Mouse (Mus musculus): ENCODE results near the gene Cog8.

Cog8 gene

DNA sequence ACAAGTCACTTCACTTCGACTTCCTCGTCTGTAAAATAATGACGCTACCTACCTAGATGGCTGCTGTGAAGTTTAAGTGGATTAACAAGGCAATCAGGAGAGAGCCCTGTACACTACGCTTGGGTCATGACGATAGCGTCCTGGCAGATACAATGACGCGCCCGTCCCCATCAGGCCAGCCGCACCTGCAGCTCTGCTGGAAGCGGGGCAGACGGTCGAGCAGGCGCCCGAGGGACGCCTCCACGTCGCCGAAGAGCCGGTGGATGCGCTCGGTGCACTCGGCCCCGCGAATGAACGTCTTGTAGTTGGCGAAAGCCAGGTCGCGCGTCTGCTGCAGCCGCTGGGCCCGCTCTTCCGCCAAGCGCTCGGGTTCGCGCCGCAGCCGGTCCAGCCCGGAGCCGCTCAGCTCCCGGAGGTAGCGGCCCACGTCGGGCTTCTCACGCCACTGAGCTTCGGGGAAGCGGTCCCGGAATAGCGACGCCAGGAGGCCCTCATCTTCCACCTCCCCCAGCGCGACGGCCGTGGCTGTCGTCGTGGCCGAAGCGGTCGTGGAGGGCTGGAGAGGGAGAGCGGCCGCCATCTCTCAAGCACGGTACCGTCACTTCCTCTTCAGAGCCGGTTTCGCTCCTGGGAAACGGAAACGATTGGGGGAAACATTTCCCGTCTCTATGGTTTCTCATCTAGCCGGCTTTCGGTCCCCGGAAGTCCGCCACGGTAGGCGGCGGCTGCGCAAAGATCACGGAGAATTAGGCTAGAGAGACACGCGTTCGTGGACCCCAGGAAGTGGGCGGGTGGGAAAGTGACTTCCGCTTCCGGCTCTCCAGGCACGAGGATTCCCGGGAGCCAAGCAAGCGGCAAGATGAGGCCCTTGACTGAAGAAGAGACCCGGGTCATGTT, at the start of gene Cog8, which contains the start of gene Nip7:
Cog8 (minus strand) TSS at position 614 of the 897 bp plus-strand sequence.
Nip7 (plus strand) TSS at position 802 of the 897 bp plus-strand sequence.
- peak; percentile 86 to 97 for DNase-seq (ENCODE audit: low spot score in 2 of 2)

DNA sequence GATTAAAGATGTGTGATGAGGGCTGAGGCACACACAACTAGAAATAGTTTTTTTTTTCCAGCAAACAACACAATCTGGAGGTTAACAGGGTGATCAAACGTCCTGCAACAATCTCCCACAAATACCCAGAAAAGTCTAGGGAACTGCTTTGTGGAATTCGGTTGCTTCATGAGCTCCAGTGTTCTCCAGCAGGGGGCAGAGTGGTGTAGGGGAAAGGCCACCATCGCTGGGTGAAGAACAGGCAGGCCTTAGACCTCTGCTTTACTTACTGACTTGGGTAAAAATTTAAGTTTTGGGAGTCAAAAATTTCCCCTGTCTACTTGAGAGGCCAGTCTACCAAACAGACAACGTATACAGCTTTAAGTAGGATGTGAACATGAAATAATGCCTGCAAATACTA, 48.1 kb upstream of the Cog8 start:
- peak in 1 of 2 experiments; percentile 76 for DNase-seq (ENCODE audit: low spot score in 2 of 2)

DNA sequence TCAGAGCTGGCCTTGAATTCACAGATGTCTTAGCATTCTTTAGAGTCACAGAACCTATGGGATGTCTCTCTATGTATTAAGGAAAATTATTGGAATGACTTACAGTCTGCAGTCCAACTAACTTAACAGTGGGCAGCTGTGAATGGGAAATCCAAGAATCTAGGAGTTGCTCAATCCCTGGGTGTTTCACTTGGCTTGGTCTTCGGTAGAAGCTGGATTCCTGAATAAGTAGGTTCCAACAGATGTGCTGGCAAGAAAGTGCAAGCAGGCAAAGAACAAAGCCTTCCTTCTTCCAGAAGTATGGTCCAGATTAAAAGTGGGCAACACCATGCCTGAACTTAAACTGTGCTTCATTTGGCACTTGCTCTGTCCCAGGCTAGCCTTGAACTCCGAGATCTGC, 44.1 kb upstream of the Cog8 start:
- DNase-seq (ENCODE audit: low spot score in 2 of 2) = no peak

DNA sequence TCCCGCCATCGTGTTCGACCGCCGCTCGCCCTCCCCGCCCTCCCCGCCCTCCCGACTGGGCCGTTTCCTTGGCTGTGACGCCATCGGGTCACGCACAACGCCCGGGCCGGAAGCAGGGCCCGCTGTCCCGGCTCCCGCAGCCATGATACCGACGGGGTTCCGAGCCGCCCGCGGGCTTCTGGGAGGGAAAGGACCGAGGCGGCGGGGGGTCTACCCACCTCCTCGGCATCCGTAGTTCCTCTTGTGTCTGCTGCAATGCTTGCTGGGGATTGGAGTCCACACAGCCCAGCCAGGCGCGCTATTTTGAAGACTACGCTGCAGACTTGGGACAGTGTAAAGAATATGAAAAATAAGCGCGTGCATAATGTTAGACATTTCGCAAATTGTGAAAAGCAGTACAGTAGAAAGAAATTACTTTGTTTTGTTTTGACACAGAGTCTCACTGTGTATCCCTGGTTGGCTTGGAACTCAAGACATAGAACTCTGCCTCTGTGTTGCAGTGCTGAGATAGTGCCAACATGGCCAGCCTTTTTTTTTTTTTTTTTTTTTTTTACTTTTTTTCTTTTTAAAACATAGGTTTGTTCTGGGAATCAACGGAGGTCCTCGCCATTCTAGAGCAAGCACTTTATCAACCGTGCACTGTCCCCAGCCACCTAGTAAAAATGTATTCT, 40.0 kb upstream of the Cog8 start, which contains the start of gene Terf2:
Terf2 (minus strand) TSS at position 182 of the 671 bp plus-strand sequence.
- peak; percentile 79 to 92 for DNase-seq (ENCODE audit: low spot score in 2 of 2)

DNA sequence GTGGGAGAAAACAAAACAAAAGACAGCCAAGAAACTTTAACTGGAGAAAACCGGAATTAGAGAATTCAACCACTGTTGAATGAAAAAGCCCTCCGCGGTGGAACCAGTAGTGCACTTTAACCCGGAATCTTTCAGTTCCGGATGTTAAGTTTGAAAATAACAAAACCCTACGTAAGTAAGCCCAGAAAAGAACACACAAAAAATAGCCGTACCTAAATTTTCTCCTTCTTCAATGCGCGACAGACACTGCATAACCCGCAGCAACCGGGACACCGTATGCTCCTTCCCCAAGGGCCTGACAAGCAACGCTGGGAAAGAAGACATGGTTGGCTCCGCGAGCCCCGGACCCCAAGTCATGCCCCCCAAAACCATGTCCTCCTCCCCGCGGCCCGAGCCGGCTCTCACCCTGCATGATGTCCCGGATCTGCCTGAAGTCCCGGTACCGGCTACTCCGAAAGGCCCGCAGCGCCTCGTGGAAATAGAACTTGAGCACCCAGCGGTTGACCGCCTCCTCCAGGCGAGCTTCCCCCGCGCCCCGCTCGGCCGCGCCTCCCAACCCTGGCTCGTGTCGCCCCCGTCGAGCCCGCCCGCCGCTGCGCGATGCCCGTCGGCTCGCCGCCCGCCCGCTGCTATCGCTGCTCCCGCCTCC, 39.4 kb upstream of the Cog8 start:
- DNase-seq (ENCODE audit: low spot score in 2 of 2) = peak in 1 of 2 experiments; percentile 66

DNA sequence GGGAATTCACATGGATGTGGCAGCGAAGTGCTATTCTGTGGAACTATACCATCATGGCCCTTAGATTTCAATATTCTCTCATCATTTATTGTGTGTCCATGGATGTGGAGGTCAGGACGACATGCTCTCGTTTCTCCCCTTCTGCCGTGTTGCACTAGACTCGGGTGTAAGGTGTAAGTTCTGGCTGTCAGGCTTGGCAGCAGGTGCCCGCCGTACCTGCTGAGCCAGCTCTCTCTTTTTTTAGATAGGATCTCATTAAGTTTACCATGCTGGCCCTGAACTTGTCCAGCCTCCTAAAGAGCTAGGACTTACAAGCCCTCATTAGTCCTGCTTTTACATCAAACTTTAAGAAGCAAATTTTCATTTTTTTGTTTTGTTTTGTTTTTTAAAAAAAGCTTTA, 34.0 kb upstream of the Cog8 start:
- no peak for DNase-seq (ENCODE audit: low spot score in 2 of 2)

DNA sequence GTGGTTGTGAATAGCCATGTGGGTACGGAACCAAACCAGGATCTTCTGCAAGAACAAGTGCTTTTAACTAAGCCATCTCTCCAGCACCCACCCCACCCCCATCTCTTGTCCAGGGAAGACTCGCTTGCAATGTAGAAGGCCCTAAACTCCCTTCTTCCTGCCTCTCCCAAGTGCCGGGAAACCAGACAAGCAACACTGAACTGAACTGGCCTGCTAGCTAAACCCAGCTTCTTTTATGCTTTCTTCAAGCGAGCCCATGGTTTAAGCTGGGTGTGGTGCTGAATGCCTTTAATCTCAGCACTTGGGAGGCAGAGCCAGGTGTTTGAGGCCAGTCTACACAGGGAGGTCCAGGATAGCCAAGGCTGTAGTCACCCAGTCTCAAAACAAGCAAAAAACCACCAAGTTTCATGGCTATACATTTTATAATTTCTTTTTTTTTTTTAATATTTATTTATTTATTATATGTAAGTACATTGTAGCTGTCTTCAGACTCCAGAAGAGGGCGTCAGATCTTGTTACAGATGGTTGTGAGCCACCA, 32.1 kb upstream of the Cog8 start:
- DNase-seq (ENCODE audit: low spot score in 2 of 2) = no peak

DNA sequence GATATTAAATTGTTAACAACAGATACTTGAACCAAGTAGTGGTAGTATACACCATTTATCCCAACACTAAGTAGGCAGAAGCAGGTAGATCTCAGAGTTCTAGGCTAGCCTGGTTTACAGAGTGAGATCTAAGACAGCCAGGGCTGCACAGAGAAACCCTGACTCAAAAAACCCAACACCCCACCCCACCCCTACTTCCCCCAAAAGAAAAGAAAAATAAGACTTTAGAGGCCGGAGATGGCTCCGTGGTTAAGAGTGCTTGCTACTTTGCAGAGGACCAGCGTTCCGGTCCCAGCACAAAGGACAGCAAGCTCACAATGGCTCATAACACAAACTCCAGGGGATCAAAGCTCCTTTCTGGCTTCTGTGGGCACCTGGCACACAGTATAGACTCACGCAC, 29.5 kb upstream of the Cog8 start:
- no peak for DNase-seq (ENCODE audit: low spot score in 2 of 2)

DNA sequence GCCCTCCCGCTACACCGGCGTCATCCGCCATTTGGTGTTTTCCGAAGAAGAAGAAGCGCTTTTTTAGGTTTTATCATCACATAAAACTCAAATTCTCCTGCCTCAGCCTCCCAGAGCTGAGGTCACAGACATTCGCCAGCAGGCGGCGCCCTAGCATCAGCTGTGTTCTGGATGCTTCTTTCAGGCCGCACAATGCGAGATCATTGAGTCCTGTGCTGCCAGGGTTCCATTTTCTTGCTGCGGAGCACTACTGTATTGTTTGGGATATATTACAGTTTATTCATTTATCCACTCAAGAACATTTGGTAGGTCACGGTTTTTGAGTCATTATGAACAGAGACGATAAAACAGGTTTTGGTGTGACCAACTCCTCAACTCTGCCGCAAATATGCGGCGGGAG, 28.9 kb upstream of the Cog8 start:
- DNase-seq (ENCODE audit: low spot score in 2 of 2) = no peak

DNA sequence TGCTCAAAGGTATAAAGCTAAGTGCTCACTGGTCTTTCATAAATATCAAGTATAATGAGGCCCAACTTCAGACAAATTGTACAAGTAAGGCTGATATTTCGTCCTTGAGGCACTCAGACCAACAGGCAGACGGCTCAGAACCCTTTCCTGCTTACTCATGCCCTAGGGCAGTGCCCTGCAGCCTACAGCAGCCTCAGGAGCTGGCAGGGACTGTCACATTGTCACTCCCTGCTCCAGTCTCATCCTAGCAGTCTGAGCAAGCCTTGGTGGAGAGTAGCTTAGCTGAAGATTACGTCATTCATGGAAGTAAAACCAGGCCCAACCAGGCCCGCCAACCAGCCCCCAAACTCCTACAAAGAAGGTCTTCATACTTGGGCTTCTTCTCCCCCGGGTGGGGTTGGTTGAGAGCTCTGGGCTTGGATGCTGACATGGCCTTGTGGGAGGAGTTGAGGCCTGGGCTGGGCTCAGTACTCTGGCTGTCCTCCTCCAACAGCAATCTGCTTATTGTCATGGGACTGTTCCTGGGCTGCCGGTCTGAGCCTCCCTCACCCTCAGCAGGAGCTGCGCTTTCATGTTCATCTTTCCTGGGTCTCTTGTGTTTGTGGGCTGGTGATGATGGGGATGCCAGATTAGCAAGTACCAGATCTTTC, 19.9 kb upstream of the Cog8 start:
- no peak for DNase-seq (ENCODE audit: low spot score in 2 of 2)

DNA sequence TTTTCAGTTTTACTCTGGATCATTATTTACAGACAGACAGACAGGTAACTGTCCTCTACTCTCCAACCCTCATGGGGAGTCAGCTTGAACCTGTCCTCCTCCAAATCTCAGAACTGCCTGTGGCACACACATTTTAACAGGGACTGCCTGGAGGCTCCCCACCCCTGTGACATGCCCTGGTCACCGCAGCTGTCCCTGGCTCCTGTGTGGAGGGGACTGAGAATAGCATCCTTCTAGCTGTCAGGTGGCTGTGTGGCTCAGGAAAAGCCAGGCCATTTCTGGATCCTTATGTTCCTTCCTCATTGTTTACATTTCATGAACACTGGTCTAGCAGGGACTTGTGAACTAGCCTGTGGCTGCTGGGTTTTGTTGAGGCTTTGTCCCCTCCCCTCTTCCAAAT, 17.6 kb upstream of the Cog8 start:
- no peak for DNase-seq (ENCODE audit: low spot score in 2 of 2)

DNA sequence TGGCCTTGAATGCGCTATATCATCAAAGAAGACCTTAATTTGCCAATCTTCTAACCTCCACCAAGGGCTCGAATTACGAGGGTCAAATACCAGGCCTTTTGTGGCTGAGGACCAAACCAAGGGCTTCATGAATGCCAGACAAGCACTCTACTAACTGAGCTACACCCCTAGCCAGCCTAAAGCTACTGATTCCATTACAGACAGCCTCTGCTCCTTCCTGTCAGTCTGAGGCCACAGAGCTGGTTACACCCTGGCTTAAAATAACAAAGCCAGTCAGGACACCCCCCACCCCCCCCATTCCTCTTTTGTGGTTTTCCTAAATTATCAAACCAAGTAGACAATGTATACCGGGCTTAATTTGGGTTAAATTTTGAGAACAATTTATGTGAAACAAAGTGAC, 17.2 kb upstream of the Cog8 start:
- DNase-seq (ENCODE audit: low spot score in 2 of 2) = no peak

DNA sequence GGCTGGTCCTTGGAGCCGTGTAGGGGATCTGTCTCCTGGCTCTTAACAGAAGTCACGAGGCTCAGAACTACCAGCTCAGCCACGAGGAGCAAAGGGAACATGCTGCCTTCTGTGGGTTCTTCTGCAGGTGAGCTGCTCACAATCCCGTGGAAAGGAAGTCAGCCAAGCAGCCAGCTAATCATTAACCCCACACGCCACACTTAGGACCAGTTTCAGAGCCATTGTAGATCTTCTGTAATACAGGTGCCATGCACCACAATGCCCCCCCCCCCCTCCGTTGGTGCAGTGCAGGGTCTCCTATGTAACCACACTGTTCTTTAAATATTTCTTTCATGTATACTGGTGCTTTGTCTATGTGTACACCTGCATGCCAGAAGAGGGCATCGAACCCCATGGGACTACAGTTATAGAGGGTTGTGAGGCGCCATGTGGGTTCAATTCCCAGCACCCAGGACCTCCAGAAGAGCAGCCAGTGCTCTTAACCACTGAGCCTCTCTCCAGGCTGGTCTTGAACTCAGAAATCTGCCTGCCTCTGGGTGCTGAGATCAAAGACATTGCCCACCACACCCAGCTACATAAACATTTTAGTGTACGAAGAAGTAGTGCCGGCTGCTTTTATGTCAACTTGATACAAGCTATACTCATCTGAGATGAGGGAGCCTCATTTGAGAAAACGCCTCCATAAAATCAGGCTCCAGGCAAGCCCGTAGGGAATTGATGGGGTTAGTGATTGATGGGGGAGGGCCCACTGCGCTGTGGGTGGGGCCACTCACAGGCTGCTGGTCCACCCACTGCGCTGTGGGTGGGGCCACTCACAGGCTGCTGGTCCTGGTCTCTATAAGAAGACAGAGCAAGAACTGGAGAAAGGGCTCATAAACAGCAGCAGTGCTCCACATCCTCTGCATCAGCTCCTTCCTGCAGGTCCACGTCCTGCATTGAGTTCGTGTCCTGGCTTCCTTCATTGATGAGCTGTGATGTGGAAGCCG, 9.3 kb upstream of the Cog8 start, which contains the start of gene Tmed6:
Tmed6 (minus strand) TSS at position 134 of the 986 bp plus-strand sequence.
- no peak for DNase-seq (ENCODE audit: low spot score in 2 of 2)

DNA sequence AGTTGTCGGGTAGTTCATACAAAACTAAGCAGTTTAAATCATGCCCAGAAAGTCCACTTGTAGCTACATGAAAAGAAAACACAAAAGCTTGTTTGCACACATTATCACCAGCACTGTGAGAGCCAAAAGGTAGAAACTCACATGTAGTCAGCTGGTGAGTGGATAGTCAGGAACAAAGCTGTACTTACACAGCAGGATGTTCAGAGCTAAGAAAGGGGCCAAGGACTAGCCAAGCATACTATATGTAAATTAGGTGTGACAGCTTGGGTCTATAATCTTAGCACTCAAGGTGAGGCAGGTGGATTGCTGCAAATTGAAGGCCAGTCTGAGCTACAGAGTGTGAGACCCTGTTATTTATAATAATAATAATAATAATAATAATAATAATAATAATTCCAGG, 6.1 kb upstream of the Cog8 start:
- DNase-seq (ENCODE audit: low spot score in 2 of 2) = no peak

DNA sequence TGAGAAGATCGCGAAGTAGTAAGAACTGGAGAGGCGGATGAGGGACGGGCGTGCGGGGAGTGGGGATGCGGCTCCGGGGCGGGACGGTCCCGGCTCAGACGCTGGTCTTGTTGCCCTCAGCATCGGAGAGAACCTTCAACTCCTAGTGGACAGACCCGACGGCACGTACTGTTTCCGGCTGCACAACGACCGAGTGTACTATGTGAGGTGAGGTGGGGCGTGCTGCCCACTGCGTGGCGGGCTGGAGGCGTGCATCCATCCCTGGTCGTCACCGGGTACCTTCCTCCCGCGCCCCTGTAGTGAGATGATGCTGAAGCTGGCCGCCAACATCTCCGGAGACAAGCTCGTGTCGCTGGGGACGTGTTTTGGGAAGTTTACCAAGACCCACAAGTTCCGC, 482 bp upstream of the Cog8 start:
- no peak for DNase-seq (ENCODE audit: low spot score in 2 of 2)

DNA sequence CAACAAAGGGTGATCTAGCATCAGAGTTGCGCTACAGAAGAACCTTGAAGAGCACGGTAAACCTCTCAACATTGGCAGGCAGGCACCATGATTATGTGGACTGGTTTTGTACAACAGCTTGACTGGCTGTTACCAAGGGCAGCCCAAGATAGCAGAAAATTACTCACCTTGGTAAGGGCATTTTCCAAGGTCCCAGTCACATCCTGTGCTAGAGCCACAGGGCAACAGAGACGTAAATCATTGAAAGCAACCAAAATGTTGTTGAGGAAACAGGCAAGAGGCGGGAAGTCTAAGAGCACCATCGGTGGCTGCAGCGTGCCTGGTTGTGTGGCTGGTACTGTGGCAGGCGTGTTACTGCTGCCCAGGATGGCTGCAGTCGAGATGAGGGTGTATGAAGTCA, 4.4 kb downstream of the Cog8 start:
- no peak for DNase-seq (ENCODE audit: low spot score in 2 of 2)

DNA sequence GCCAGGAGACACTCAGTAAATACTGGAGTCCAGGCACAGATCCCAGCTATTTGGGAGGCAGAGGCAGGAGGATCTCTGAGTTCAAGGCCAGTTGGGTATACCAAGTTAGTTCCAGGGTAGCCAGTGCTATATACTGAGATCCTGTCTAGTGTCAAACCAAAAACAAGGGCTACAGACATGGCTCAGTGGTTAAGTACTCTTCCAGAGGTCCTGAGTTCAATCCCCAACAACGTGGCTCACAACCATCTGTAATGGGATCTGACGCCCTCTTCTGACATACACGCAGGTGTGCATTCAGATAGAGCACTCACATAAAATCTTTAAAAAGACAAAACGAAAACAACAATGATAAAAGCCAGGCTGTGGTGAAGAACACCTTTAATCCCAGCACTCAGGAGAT, 7.0 kb downstream of the Cog8 start:
- DNase-seq (ENCODE audit: low spot score in 2 of 2) = no peak

DNA sequence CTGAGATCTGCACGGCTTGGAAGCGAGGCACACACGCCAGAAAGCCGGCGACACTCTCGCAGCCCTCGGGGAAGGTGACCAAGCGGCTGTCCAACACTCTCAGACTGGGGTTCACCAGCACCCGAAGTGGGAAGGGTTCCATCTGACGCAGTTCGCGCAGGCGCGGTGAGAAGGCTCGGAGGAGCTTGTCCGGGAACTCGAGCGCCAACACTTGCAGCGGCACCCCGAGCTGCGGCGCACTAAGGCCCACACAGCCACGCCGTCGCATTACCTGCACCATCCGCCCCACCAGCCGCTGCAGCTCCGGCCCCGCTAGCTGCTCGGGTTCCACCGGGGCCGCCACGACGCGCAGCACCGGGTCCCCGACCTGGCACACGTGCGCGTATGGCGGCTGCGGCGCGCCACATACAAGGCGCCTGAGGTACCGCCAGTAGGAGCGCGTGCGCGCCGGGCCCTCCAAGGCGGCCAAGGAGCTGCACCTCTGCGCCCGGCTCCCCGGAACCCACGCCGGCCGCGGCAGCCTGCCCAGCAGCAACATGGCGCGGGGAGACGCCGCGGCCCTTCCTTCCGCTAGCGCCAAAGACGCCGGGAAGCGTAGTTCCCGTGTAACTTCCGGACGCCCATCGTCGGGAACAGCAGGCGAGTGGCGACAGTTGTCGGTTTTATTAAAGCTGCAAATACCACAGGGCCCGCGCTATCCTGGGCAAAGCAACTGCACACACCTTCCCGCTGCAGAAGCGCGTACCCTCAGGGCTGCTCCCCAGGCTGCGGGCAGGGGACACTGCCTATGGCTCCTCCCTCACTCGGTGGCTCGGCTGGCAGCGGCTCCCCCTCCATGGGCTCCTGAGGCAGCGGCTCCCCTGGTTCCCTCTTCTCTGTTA, 8.2 kb downstream of the Cog8 start, which contains the start of gene Pdf:
Pdf (minus strand) TSS at position 554 of the 881 bp plus-strand sequence.
- DNase-seq (ENCODE audit: low spot score in 2 of 2) = peak; percentile 72 to 77

DNA sequence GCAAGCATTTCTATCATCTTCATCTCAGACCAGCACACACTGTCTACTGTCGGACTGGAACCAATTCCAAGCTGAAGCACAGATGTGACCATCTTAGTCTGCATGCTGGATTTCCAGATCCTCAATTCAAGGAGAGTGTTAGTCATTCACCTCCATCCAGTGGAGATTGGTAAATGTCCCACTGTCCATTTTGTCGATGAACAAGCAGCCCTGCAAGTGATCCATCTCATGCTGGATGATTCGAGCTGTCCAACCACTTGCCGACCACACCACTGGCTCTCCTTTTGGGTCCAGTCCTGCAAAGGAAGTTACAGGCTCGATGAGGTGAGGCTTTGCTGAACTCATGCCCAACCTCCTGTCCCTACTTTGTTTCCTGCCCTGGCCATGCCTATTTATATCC, 9.5 kb downstream of the Cog8 start:
- DNase-seq (ENCODE audit: low spot score in 2 of 2) = no peak
